Mouse (Mus musculus) embryonic facial prominence, embryonic 11.5 days (tissue): ENCODE measurements around the gene Gm21954. TPM values are rescaled to one million over a fixed set of nuclear protein-coding genes. Genes with fewer than 3 reads are reported as not detected.

Experiments
- ATAC-seq: fragments of 200-750 bp; cut with Nextera tagmentation; replicated peaks from 2 replicates; pipeline ENCODE4 v1.8.0; 2017; ENCODE audit warnings: low read depth; ENCODE audit not compliant: insufficient number of reproducible peaks, low FRiP score, low TSS enrichment
- DNase-seq: peaks from one replicate; pipeline ENCODE4 v3.0.0-alpha.2; 2015; ENCODE audit warnings: low spot score
- H3K27ac ChIP-seq: fragments of 300-500 bp; sonication (generic); replicated peaks from 2 replicates; pipeline ENCODE4 v1.5.1; 2014; ENCODE audit warnings: mild to moderate bottlenecking, low read depth, low read length, control low read depth
- H3K27me3 ChIP-seq: fragments of 300-500 bp; sonication (generic); 2 replicates; pipeline ENCODE4 v1.6.1; 2014; ENCODE audit warnings: mild to moderate bottlenecking, low read length, moderate library complexity, mixed read lengths; ENCODE audit not compliant: control insufficient read depth, insufficient read depth
- H3K36me3 ChIP-seq: fragments of 300-500 bp; sonication (generic); replicated peaks from 2 replicates; pipeline ENCODE4 v1.6.1; 2014; ENCODE audit warnings: low read depth, mild to moderate bottlenecking, low read length, moderate library complexity, mixed read lengths; ENCODE audit not compliant: control insufficient read depth, insufficient read depth
- H3K4me1 ChIP-seq: fragments of 300-500 bp; sonication (generic); 2 replicates; pipeline ENCODE4 v1.6.1; 2014; ENCODE audit warnings: low read length, mixed read lengths; ENCODE audit not compliant: control insufficient read depth, insufficient read depth
- H3K4me2 ChIP-seq: fragments of 300-500 bp; sonication (generic); 2 replicates; pipeline ENCODE4 v1.6.1; 2014; ENCODE audit warnings: low read depth, mild to moderate bottlenecking, control low read depth, low read length, moderate library complexity
- H3K4me3 ChIP-seq: fragments of 300-500 bp; sonication (generic); 2 replicates; pipeline ENCODE4 v1.5.1; 2014; ENCODE audit warnings: low read depth, low read length, control low read depth
- H3K9ac ChIP-seq: fragments of 300-500 bp; sonication (generic); replicated peaks from 2 replicates; pipeline ENCODE4 v1.6.1; 2014; ENCODE audit warnings: mild to moderate bottlenecking, control low read depth, low read length
- H3K9me3 ChIP-seq: fragments of 300-500 bp; sonication (generic); replicated peaks from 2 replicates; pipeline ENCODE4 v1.6.1; 2016; ENCODE audit warnings: mild to moderate bottlenecking, low read length, inconsistent platforms, mixed read lengths; ENCODE audit not compliant: control insufficient read depth
- WGBS: fragments of 180-500 bp; shearing (Covaris S2); extraction: QIAGEN DNeasy Blood & Tissue Kit; methylation state at CpG from one replicate; pipeline ENCODE4 v1.1.7; 2014; 5-methylcytosine and 5-hydroxymethylcytosine counted together
- polyA plus RNA-seq: library from polyadenylated mRNA; unstranded; fragments of >200 nt; fragmentation: Nextera tagmentation; extraction: Ambion mirVana; gene quantifications from 2 replicates; pipeline ENCODE4 v1.2.1, GENCODE M21; 2014

Gm21954 gene
- polyA plus RNA-seq = not detected in 2 replicates

GRCm38 (mm10) chr3:55472110-55472509, at the start of gene Gm21954:
Gene Gm21954, minus strand, starts transcription at chr3:55472210.
- 95% methylated on average over 2 of the region's 2 CpGs for WGBS
- H3K27ac ChIP-seq = no peak within 1 kb of the TSS
- H3K36me3 ChIP-seq = no peaks in the 10 kb centered on the region
- DNase-seq (no peak), ATAC-seq (no peak)
- no peak within 1 kb of the TSS for H3K9ac ChIP-seq
- no peaks in the 10 kb centered on the region for H3K27me3 ChIP-seq
- H3K4me2 ChIP-seq = no peak within 1 kb of the TSS
- H3K9me3 ChIP-seq = no peaks in the 10 kb centered on the region
- H3K4me3 ChIP-seq = no peak within 1 kb of the TSS
- H3K4me1 ChIP-seq = no peaks in the 10 kb centered on the region

DNA sequence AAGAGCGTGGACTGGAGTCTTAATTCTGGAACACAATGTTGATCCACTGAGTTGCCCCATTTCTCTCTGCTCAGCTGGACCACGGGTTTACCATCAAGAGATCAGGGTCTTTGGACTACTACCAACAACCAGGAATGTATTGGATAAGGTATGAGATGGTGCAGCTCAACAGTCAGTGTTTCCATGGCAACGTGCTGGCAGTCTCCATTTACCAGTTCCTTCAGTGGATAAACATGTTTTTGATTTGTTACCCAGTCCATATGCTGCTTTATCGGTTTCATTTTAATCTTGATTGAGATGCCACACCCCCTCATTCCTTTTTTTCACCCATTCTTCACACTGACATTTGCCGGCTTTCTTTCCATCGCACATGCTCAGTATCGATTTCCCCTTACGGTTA, 49.8 kb upstream of the Gm21954 start:
- 64% methylated on average over 8 of the region's 8 CpGs for WGBS

GRCm38 (mm10) chr3:55520240-55521180, 48.5 kb upstream of the Gm21954 start:
- WGBS = 18% methylated on average over 12 of the region's 12 CpGs
- no peaks in the 10 kb centered on the region for H3K36me3 ChIP-seq
- H3K27me3 ChIP-seq = no peaks in the 10 kb centered on the region
- DNase-seq (peak; percentile 91), ATAC-seq (peak; percentile 63; the same call in 1 of the 2 replicates)
- H3K9me3 ChIP-seq = no peaks in the 10 kb centered on the region
- peak overlapping the region; percentile 59 for H3K27ac ChIP-seq
- H3K4me2 ChIP-seq = no peak overlapping the region; the same call in 1 of the 2 replicates
- H3K4me3 ChIP-seq = no peak overlapping the region
- no peak overlapping the region for H3K9ac ChIP-seq
- peaks cover 4% of the 10 kb centered on the region for H3K4me1 ChIP-seq

More for the DNA sequence above, 49.8 kb upstream of the Gm21954 start:
- no peak for ATAC-seq
- no peaks in the 10 kb centered on the region for H3K27me3 ChIP-seq
- no peak overlapping the region for H3K4me3 ChIP-seq
- no peaks in the 10 kb centered on the region for H3K36me3 ChIP-seq
- H3K4me2 ChIP-seq = no peak overlapping the region
- no peaks in the 10 kb centered on the region for H3K9me3 ChIP-seq
- no peak overlapping the region for H3K27ac ChIP-seq
- H3K9ac ChIP-seq = no peak overlapping the region
- H3K4me1 ChIP-seq = peaks cover 4% of the 10 kb centered on the region
- DNase-seq = peak; percentile 65

- DNase-seq (no peak), ATAC-seq (no peak)
- WGBS = 54% methylated on average over 17 of the region's 17 CpGs
- Histone ChIP-seq H3K27me3 (no peaks in the 10 kb centered on the region), H3K4me1 (peaks cover 4% of the 10 kb centered on the region; the same call in 1 of the 2 replicates), H3K9me3 (no peaks in the 10 kb centered on the region), H3K4me2 (no peak overlapping the region), H3K27ac (0 out of 2 replicates have a peak overlapping the region, but pooled peaks have one; percentile 10), H3K9ac (no peak overlapping the region), H3K4me3 (no peak overlapping the region), H3K36me3 (no peaks in the 10 kb centered on the region)
Measured at GRCm38 (mm10) chr3:55517454-55518014, 45.5 kb upstream of the Gm21954 start.

DNA sequence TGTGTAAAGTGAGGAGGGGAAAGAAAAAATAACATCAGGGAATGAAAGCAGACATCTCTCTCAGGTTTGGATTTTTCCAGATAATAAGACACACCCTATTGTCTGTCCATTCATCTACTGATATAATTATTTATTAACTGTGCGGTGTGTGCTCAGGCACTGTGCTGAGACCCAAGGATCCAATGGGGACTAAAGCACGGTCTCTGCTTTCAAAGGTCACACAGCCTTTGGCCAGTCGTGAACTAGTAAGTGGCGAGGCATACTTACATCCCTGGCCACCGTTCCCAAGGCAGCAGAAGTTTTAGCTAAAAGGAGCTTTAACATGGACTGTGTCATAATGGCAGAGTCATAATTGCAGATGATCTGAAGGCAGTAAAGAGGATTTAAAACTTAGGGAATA, 44.0 kb upstream of the Gm21954 start:
- H3K9me3 ChIP-seq = no peaks in the 10 kb centered on the region
- no peak for ATAC-seq
- H3K4me1 ChIP-seq = no peaks in the 10 kb centered on the region; the same call in 1 of the 2 replicates

DNA sequence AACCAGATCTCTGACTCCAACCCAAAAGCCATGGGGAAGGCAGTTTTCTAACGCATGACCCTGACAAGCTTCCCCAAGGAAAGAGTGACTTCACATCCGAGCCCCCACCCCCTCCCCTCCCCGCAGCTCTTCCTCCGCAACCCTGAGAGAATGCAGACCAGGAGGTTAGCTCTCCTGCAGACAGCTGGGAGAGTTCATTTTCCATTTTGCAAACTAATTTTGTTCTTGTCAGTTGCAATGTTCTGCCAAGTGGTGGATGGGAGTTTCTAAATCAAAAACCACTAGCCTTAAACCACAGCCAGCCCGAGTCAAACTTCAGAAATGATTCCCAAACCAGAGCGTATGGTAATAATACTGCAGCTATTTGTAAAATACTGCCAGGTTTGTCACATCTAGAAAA, 39.6 kb upstream of the Gm21954 start:
- ATAC-seq (no peak), DNase-seq (no peak)
- no peak overlapping the region for H3K27ac ChIP-seq
- no peak overlapping the region for H3K4me2 ChIP-seq
- no peaks in the 10 kb centered on the region for H3K27me3 ChIP-seq
- H3K9me3 ChIP-seq = no peaks in the 10 kb centered on the region
- no peak overlapping the region for H3K4me3 ChIP-seq
- no peak overlapping the region for H3K9ac ChIP-seq
- 43% methylated on average over 6 of the region's 6 CpGs for WGBS
- no peaks in the 10 kb centered on the region for H3K36me3 ChIP-seq
- no peaks in the 10 kb centered on the region; the same call in 1 of the 2 replicates for H3K4me1 ChIP-seq

More for the DNA sequence above, 44.0 kb upstream of the Gm21954 start:
- DNase-seq = no peak
- H3K4me2 ChIP-seq = no peak overlapping the region
- H3K27me3 ChIP-seq = no peaks in the 10 kb centered on the region
- H3K4me3 ChIP-seq = no peak overlapping the region
- 58% methylated on average over 5 of the region's 5 CpGs for WGBS
- H3K9ac ChIP-seq = no peak overlapping the region
- no peaks in the 10 kb centered on the region for H3K36me3 ChIP-seq
- H3K27ac ChIP-seq = no peak overlapping the region

- Histone ChIP-seq H3K9me3 (no peaks in the 10 kb centered on the region), H3K4me3 (no peak overlapping the region), H3K4me1 (no peaks in the 10 kb centered on the region), H3K4me2 (no peak overlapping the region), H3K36me3 (no peaks in the 10 kb centered on the region), H3K9ac (no peak overlapping the region), H3K27ac (no peak overlapping the region), H3K27me3 (no peaks in the 10 kb centered on the region)
- WGBS = 91% methylated on average over 7 of the region's 7 CpGs
- no peak for ATAC-seq
- DNase-seq = no peak
Measured at GRCm38 (mm10) chr3:55510198-55510597, 38.2 kb upstream of the Gm21954 start.

GRCm38 (mm10) chr3:55499298-55499697, 27.3 kb upstream of the Gm21954 start:
- ATAC-seq = no peak

More at GRCm38 (mm10) chr3:55499298-55499697, 27.3 kb upstream of the Gm21954 start:
- no peak overlapping the region for H3K4me2 ChIP-seq
- H3K27me3 ChIP-seq = no peaks in the 10 kb centered on the region
- no peaks in the 10 kb centered on the region for H3K9me3 ChIP-seq
- H3K4me3 ChIP-seq = no peak overlapping the region
- no peak overlapping the region for H3K9ac ChIP-seq
- no peak overlapping the region for H3K27ac ChIP-seq
- H3K36me3 ChIP-seq = no peaks in the 10 kb centered on the region
- DNase-seq = no peak
- WGBS = 91% methylated on average over 7 of the region's 7 CpGs
- no peaks in the 10 kb centered on the region for H3K4me1 ChIP-seq
